Mouse (Mus musculus) kidney, postnatal 0 days (tissue): ENCODE results near the gene Gm37240. TPM values are rescaled to one million over a fixed set of nuclear protein-coding genes. Genes with fewer than 3 reads are reported as not detected.

Source experiments
- ATAC-seq: fragments of 200-750 bp; cut with Nextera tagmentation; replicated peaks from 2 replicates; pipeline ENCODE4 v1.8.0; 2017; ENCODE audit warnings: low read depth, moderate number of reproducible peaks, moderate TSS enrichment, moderate library complexity; ENCODE audit not compliant: low FRiP score
- DNase-seq: peaks from one replicate; pipeline ENCODE4 v3.0.0-alpha.2; 2016; ENCODE audit warnings: low spot score
- H3K27ac ChIP-seq: fragments of 300-500 bp; sonication (generic); 2 replicates; pipeline ENCODE4 v1.5.1; 2014; ENCODE audit warnings: mild to moderate bottlenecking
- H3K27me3 ChIP-seq: fragments of 300-500 bp; sonication (generic); 2 replicates; pipeline ENCODE4 v1.6.1; 2014; ENCODE audit warnings: low read length, mixed read lengths; ENCODE audit not compliant: insufficient read depth
- H3K36me3 ChIP-seq: fragments of 300-500 bp; sonication (generic); 2 replicates; pipeline ENCODE4 v1.6.1; 2014; ENCODE audit warnings: low read length, mixed read lengths; ENCODE audit not compliant: insufficient read depth
- H3K4me1 ChIP-seq: fragments of 300-500 bp; sonication (generic); replicated peaks from 2 replicates; pipeline ENCODE4 v1.6.1; 2014; ENCODE audit warnings: antibody characterized with exemption, low read length, mixed read lengths; ENCODE audit not compliant: insufficient read depth
- H3K4me2 ChIP-seq: fragments of 300-500 bp; sonication (generic); 2 replicates; pipeline ENCODE4 v1.6.1; 2014; ENCODE audit warnings: mild to moderate bottlenecking, low read length, moderate library complexity, mixed read lengths
- H3K4me3 ChIP-seq: fragments of 300-500 bp; sonication (generic); replicated peaks from 2 replicates; pipeline ENCODE4 v1.5.1; 2014; ENCODE audit warnings: low read depth, low read length
- H3K9ac ChIP-seq: fragments of 300-500 bp; sonication (generic); 2 replicates; pipeline ENCODE4 v1.6.1; 2014; ENCODE audit warnings: low read depth, low read length
- H3K9me3 ChIP-seq: fragments of 300-500 bp; sonication (generic); replicated peaks from 2 replicates; pipeline ENCODE4 v1.6.1; 2016; ENCODE audit warnings: low read length, inconsistent platforms, mixed read lengths
- CTCF ChIP-seq: IDR thresholded peaks from 2 replicates; pipeline ENCODE4 v1.5.1; 2016; ENCODE audit warnings: antibody characterized with exemption, low read depth, mild to moderate bottlenecking, moderate library complexity
- WGBS: fragments of 180-500 bp; shearing (Covaris S2); extraction: QIAGEN DNeasy Blood & Tissue Kit; methylation state at CpG from one replicate; pipeline ENCODE4 v1.1.7; 2014; 5-methylcytosine and 5-hydroxymethylcytosine counted together
- polyA plus RNA-seq: library from polyadenylated mRNA; unstranded; fragments of >200 nt; fragmentation: Nextera tagmentation; extraction: Ambion mirVana; gene quantifications from 2 replicates; pipeline ENCODE4 v1.2.1, GENCODE M21; 2015

The Gm37240 gene
- polyA plus RNA-seq, 1 experiment from 2014 or later, result 10.8 TPM

DNA sequence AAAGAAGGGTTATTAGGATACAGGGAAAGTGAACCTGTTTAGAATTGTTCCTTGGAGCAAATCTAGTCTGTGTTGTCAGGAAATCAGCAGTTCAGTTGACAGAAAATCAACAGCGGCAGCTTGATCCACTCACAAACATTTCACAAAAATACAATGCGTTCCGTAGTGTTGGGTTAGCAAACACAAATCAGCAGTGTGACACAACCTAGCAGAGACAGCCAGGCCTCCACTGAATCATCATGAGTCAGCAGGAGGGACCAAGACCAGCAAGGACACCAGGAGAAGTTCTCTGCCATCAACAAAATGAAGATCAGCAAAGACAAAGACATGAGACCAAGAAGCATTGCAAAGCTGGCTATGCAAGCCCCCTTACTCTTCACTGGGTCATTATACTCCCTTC lies 688.8 kb downstream of the Gm37240 start:
- H3K27ac ChIP-seq, result no peak overlapping the region
- TF ChIP-seq CTCF, result no peak
- no peak overlapping the region for H3K4me3 ChIP-seq
- H3K27me3 ChIP-seq, result no peaks in the 10 kb centered on the region
- no peaks in the 10 kb centered on the region for H3K9me3 ChIP-seq
- DNase-seq (no peak), ATAC-seq (no peak)
- H3K9ac ChIP-seq, result no peak overlapping the region
- no peak overlapping the region for H3K4me2 ChIP-seq
- H3K36me3 ChIP-seq, result no peaks in the 10 kb centered on the region
- no peaks in the 10 kb centered on the region for H3K4me1 ChIP-seq
- 83% methylated on average over 3 of the region's 3 CpGs for WGBS

DNA sequence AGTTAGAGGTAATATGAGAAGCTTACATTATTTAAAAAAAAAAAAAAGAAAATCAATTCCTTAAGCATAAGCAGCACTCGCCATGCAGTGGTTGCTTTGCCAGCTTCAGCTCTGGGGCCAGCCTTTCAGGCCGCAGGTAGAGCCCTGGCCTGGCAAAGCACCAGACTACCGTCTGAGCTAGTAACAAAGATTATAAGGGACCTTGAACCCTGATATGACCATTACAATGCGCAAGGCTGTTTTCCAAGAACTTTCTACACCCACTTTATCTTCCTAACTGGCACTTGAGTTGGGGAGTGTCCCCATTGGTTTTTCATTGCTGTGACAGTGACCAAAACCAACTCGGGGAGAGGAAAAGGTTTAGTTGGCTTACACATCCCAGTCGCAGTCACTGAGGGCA lies 690.2 kb downstream of the Gm37240 start:
- Histone ChIP-seq H3K9me3 (no peaks in the 10 kb centered on the region), H3K4me2 (no peak overlapping the region), H3K27me3 (no peaks in the 10 kb centered on the region), H3K4me1 (no peaks in the 10 kb centered on the region), H3K9ac (no peak overlapping the region), H3K4me3 (no peak overlapping the region), H3K36me3 (no peaks in the 10 kb centered on the region), H3K27ac (no peak overlapping the region)
- 84% methylated on average over 6 of the region's 6 CpGs for WGBS
- ATAC-seq (no peak), DNase-seq (no peak)
- TF ChIP-seq CTCF, result no peak

DNA sequence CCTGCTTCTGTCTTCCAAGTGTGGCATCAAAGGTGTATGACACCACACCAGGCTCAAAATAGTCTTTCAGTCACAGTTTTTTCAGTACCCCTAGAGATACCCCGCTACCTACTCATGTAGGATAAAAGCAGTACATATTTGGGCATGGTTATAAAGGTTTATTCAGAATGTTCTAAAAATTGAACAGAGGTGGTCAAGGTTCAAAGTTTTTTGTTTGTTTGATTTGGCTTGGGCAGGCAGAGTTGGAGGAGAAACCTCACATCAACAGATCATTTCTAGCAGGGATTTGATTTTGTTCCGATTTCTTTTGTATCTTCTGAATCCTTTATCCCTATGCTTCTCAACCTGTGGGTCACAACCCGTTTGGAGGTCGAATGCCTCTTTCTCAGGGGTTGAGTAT lies 690.7 kb downstream of the Gm37240 start:
- Histone ChIP-seq H3K27me3 (no peaks in the 10 kb centered on the region), H3K4me2 (no peak overlapping the region), H3K9ac (no peak overlapping the region), H3K4me1 (no peaks in the 10 kb centered on the region), H3K9me3 (no peaks in the 10 kb centered on the region), H3K27ac (no peak overlapping the region), H3K36me3 (no peaks in the 10 kb centered on the region), H3K4me3 (no peak overlapping the region)
- ATAC-seq, result no peak
- WGBS, result 76% methylated on average over 4 of the region's 4 CpGs
- no peak for TF ChIP-seq CTCF
- no peak for DNase-seq

DNA sequence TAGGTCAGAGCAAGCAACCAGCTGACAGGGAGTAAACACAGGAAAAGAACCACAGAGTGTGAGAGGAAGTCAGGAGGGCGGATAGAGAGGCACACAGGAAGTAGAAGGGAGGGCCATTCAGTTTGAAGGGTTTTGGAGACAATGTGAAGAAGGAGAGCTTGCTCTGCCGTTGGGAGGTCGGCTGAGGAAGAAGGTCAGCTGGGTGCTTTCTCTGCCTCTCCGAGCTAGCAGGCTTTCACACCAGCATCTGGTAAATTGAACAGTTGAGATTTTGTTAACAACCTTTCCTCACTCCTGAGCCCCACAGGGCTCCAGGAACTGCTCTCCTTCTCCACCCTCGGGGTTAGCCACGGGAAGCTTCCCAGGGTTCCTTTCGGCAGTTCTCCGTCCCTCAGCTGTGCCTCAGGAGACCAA lies 692.2 kb downstream of the Gm37240 start:
- Histone ChIP-seq H3K27ac (no peak overlapping the region), H3K4me1 (no peaks in the 10 kb centered on the region), H3K4me2 (no peak overlapping the region), H3K36me3 (no peaks in the 10 kb centered on the region), H3K27me3 (no peaks in the 10 kb centered on the region), H3K9ac (no peak overlapping the region), H3K9me3 (no peaks in the 10 kb centered on the region), H3K4me3 (no peak overlapping the region)
- TF ChIP-seq CTCF, result no peak
- DNase-seq (peak; percentile 71), ATAC-seq (no peak)
- WGBS, result 50% methylated on average over 8 of the region's 8 CpGs

DNA sequence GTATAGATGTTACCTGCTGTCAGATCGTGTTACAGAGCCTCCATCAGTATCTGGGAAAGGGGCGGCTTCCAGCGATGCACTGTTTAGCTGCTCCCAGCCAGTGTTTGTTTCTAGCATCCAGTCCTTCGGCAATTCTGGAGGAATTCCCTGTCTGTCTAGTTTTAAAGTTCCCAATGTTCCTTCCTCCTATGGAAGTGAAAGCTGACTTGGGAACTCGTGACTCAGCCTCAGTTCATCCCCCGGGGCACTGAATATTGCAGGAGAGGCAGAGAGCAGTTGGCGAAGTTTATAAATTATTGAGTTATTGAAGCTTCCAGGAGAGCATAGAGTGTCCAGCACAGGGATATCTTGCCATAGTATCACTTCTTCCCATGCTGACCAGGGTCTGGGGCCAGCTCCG lies 697.5 kb downstream of the Gm37240 start:
- no peak for DNase-seq

DNA sequence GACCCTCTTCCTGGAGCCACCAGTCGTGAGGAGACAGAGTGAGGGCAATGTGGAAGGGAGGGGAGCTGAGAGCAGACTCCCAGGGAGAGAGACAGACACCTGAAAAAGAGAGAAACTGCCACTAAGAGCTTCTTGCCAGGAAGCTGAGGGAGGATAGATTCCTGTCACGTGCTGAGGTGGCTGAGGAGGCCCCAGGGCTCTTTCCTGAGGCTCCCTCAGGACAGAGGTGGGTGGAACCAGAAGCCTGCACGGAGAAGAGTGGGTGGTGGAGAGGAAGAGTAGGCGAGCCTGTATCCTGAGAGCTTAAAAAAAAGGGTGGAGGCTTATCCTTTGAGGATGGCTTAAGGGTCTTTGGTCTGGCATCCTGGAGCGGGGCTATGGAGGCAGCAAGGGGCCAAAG lies 699.0 kb downstream of the Gm37240 start:
- ATAC-seq (no peak), DNase-seq (no peak)
- H3K4me3 ChIP-seq, result no peak overlapping the region
- no peaks in the 10 kb centered on the region for H3K9me3 ChIP-seq
- WGBS, result 45% methylated on average over 5 of the region's 5 CpGs
- H3K9ac ChIP-seq, result no peak overlapping the region
- TF ChIP-seq CTCF, result no peak
- H3K4me2 ChIP-seq, result no peak overlapping the region
- no peaks in the 10 kb centered on the region for H3K36me3 ChIP-seq
- 0 out of 2 replicates have a peak, but pooled peaks cover 12% of the 10 kb centered on the region for H3K4me1 ChIP-seq
- H3K27me3 ChIP-seq, result peaks cover 4% of the 10 kb centered on the region; the same call in 1 of the 2 replicates
- no peak overlapping the region for H3K27ac ChIP-seq

More for the DNA sequence above, 697.5 kb downstream of the Gm37240 start:
- ATAC-seq, result no peak
- peaks cover 4% of the 10 kb centered on the region; the same call in 1 of the 2 replicates for H3K27me3 ChIP-seq
- H3K36me3 ChIP-seq, result no peaks in the 10 kb centered on the region
- TF ChIP-seq CTCF, result no peak
- no peak overlapping the region for H3K4me3 ChIP-seq
- no peak overlapping the region for H3K4me2 ChIP-seq
- H3K4me1 ChIP-seq, result 0 out of 2 replicates have a peak, but pooled peaks cover 12% of the 10 kb centered on the region
- no peak overlapping the region for H3K27ac ChIP-seq
- no peak overlapping the region for H3K9ac ChIP-seq
- WGBS, result 53% methylated on average over 8 of the region's 8 CpGs
- no peaks in the 10 kb centered on the region for H3K9me3 ChIP-seq

DNA sequence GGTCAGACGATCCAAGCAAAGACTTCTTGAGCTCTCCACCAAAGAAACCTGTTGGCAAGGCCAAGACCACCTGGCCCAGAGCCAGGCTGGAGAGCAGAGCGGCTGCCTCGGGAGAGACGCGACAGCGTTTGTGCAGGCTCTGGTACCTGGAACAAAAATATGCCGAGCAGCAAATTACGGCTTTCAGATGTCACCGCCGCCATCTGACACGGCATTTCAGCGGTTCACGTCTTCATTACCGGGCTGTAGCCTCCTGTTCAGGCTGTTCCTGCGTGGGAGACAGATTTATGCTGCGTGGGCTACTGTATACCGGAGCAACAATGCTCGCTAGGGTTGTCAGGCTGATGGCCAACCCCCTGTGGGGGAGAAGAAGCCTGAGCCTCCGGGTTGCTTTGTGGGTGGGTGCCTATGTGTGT lies 700.6 kb downstream of the Gm37240 start:
- Histone ChIP-seq H3K9ac (no peak overlapping the region), H3K4me2 (peak overlapping the region; percentile 50)
- ATAC-seq, result no peak

More for the DNA sequence above, 700.6 kb downstream of the Gm37240 start:
- Histone ChIP-seq H3K27ac (no peak overlapping the region), H3K9me3 (no peaks in the 10 kb centered on the region), H3K36me3 (no peaks in the 10 kb centered on the region), H3K27me3 (peaks cover 4% of the 10 kb centered on the region; the same call in 1 of the 2 replicates), H3K4me3 (no peak overlapping the region; the same call in 1 of the 2 replicates), H3K4me1 (0 out of 2 replicates have a peak, but pooled peaks cover 12% of the 10 kb centered on the region)
- no peak for DNase-seq
- 12% methylated on average over 19 of the region's 19 CpGs for WGBS
- no peak for TF ChIP-seq CTCF
